Mouse (Mus musculus): Measurements from ENCODE around the gene 4930523C07Rik.

4930523C07Rik gene

DNA sequence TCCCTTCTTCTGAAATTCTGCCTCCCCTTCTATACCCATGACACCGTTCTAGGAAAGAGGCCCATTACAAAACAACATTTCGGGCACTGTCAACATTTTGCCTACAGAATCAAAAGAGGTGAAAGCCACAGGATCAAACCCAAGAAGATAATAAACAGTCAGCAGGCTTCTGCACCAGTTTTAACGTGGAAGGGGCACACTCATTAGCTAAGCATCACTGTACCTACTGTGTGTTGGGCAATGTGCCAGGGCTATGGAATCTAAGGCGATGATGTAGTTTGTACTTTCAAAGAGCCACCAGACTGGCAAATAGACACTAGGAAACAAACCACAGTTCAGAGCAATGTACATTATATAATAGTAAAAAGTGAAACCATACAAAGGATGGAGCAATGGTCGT lies 1.8 kb downstream of the 4930523C07Rik start:
- DNase-seq (ENCODE audit: low spot score in 2 of 2) = no peak

DNA sequence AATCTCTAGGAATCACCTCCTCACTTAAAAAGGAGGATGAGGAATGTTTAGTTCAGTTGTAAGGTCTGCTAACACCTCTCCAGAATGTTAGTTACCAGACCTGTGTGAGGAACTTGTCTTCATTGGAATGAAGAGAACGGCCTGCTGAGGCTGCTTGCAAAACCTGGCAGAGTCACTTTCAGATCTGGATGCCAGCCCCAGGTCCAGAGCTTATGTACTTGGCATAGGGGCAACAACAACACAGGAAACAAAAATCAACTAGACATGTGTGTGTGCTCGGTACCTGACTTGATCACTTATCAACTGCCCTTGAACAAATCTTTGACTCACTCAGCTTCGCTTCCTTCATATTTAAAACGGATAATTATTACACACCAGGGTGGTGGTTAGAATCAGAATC lies 2.6 kb downstream of the 4930523C07Rik start:
- no peak for DNase-seq (ENCODE audit: low spot score in 2 of 2)

DNA sequence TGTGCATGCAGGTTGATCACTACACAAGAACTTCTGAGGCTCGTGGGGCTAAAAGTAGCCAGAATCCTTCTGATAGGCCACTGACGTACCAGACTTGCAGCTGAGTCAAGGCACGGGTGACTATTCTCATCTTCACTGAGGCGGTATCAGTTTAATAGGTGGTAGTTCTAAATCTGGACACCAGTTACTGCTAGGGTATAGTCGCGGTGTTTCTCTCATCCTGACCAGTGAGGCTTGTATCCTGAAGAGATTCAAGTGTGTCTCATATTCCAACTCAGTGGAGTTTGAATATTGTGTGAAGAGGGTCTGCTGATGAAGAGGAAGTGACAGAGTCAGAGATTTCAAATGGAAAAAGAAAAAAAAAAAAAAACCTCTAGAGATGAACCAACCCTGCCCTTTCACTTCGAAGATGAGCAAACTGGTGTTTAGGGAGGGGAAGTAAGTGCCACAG lies 3.3 kb downstream of the 4930523C07Rik start:
- no peak for DNase-seq (ENCODE audit: low spot score in 2 of 2)

DNA sequence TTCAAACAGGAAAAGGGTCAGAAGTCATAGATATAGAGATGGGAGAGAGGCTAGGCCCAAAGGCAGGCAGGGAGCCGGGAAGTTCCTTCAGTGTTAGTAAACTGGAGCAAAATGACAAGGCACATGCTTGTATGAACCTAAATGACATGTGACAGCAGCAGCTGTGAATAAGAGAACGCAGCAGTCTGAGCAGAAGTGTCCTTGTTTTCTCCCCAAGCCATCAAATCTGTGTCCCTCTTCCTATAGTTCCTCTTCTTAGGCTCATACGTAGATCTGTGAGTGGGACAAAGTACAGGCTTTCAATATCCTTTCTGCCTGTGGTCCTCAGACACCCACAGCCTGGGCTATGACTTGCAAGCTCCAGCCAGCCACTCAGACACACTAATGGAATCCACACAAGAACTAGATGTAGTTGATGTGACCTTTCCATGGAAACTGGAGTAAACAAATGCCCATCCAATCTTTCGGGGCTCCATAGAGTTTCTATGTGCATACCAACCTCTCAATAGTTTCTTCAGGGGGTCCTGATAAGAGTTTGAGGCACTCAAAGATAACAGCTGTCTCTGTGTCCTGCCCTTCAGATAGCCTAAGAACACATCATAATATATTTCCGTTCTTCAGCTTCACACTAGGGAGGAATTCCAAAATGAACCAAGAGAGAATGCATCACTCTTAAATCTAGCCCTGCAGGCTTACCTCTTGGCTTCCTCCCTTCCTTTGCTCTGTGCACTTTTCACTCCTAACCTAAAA lies 5.1 kb downstream of the 4930523C07Rik start:
- no peak for DNase-seq (ENCODE audit: low spot score in 2 of 2)

DNA sequence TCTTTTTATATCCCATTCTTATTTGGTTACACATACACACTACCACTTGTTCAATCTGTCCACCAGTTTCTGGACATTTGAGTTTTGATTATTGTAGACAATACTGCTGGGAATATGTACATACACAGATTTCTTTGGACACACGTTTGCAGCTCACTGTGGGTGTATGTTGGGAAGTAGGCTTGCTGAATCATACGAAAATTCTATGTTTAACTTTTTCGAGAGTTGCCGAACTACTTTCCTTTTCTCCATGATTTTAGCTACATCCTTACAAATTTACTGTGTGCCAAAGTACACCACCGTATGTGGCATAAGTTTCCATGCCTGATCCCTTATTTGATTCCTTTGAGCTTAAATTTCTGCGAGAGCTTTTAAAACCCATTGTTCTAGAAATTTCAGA lies 6.7 kb downstream of the 4930523C07Rik start:
- no peak for DNase-seq (ENCODE audit: low spot score in 2 of 2)

DNA sequence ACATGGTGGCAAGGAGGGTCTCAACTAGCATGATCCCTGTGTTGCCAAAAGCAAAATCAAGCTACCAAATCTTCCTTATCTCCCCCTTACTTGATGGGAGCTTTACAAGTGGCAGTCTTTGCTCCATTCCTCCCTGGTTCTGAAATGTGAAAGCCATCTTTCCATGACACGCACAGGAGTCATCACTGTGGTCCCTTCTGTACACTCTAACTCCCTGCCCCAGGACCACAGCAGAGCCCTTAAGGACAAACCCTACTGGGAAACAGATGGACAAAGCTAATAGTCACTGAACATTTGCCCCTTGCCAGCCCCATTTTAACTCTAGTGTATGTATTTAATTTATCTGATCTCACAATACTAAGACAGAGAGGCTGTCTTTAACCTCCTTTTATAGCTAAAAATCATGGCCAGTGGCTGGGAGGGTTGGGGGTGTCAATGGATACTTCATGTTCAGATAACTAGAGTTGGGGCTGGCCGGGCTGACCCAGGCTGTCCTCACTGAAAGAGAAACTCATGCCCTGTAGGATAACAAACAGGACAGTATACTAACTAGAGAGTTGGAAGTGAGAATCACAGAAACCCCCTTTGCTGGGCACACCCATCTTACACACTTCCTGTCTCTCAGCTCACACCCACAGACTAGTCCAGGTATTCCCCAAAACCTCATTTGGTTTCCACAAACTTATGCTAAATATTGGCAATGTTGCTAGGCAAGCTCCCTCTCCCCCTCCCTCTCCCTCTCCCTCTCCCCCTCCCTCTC lies 8.6 kb downstream of the 4930523C07Rik start:
- DNase-seq (ENCODE audit: low spot score in 2 of 2) = no peak

DNA sequence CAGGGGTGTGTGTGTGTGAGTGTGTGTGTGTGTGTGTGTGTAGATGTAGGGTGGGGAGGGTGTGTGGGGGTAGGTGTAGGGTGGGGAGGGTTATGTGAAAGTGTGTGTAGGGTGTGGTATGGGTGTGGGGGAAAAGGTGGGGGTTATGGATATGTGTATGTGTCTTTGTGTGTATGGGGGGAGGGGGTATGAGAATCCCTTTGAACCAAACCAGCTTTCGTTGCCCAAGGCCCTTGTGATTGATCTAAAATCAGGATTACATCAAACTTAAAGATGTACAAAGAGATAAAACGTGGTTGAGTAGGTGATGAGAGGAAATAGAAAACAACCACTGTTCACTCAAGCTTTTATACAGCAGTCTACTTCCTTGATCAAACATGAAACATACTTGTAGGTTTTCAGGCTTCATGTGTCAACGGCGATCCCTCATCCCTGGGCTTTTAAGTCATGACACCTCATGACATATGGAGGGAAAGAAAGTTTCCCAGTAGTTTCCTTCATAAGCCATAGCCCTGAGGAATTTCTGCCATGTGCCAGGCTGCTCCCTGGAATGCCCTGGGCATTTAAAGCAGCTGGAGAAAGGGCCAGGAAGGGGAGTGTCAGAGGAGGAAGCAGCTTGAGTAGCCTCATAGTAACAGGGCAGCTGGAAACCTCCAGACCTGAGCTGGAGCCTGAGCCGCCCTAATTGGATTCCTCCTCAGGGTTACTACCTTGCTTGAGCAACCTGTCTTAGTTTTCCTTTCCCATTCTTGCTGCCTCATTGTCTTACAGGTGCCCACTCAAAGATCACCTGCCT lies 9.5 kb downstream of the 4930523C07Rik start:
- no peak for DNase-seq (ENCODE audit: low spot score in 2 of 2)

DNA sequence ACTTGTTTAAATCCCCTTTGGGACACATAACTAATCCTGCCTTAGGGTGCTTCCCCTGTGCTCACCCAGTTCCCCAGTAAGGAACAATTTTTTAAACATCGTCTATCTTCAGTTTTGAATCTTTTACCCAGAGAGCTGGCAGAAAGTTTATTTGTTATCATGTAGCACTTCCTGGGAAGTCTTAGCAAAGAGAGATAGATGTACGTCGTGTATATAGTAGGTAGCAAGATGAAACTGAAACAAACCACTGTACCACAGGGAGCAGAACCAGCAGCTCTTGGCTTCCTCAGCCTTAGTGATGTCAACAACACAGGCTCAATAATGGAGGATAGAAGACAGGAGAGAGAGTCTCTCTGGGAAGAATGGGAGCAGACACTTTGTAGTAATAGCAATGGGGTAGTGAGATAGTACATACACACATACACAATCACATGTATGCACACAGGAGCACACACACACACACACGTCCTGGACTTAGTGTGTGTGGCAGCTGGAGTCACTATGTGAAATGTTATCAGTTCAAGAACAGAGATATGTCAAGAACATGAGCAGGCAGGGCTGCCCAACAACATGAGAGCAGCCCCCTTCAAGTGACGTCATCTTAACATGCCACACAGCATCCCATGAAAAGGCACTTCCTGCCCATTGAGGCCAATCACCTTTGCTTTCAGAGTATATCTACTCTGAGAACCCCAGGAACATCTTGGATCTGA lies 10.3 kb downstream of the 4930523C07Rik start:
- no peak for DNase-seq (ENCODE audit: low spot score in 2 of 2)

DNA sequence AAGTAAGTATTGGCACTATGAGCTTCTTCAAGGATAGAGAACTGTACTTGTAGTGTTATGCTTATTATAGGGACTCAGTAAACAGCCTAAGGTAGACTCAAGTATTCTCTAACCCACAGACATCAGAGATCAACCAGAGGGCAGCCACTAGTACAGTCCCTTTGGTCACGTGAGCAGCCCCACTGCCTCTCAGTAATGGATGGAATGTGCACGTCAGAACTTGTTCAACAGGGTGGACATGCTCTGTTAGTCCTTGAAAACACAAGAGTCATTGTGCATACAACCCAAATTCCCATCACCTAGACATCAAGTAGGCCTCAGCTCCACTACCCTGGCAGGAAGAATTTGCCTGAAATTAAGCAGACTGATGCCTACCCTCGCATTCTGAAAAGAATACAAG lies 13.5 kb downstream of the 4930523C07Rik start:
- no peak for DNase-seq (ENCODE audit: low spot score in 2 of 2)

DNA sequence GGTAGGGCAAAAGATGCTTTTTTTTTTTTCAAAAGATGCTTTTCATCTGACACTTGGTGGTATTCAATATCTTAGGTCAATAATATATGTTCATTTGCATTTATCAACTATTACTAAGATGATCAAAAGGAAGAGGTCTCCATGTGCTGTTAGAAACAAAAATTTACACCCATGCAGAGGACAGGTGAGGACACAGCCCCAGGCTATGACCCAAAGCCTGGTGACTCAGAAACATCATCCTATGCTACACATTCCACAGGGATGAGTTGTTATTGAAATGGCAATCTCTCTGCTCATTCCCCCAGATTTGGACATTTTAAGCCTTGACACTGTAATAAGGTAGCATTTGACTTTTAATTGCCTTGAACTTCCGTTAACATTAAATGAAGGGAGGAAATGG lies 15.7 kb downstream of the 4930523C07Rik start:
- no peak for DNase-seq (ENCODE audit: low spot score in 2 of 2)

DNA sequence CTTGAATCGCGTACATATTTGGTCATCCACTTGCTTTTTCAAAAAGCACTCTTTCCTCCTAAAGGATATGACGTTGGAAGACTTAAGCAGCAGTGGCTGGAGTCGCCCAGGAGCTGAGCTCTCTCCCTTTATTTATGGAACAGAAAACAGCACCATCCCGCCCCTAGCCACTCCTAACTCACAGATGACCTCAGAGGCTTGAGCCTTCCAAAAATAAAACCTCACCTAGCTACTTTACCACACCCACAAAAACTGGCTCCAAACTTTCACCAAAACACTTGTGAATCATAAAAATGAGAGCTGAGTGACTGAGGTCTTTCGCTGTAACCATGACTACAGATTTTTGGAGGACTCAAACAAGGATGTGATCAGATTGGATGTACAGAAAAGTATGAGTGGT lies 16.4 kb downstream of the 4930523C07Rik start:
- no peak for DNase-seq (ENCODE audit: low spot score in 2 of 2)

DNA sequence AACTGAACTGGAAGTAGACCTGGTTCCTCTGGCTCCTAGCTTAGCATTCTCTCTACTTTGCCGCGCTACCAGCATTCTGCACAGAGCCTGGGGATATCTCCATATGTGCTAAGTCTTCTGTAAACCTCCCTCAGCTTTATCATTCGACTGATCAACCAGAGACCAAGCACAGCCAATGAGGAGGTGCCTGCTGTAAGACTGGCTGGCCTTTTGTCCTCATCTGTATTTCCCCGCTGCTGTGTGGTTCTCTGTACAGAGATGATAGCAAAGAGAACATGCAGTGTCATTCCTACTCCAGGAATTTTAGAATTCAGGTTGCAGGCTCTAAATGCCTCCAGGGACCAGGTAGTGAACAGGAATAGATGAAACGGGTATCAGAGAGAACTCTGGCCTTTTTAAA lies 17.1 kb downstream of the 4930523C07Rik start:
- DNase-seq (ENCODE audit: low spot score in 2 of 2) = no peak

DNA sequence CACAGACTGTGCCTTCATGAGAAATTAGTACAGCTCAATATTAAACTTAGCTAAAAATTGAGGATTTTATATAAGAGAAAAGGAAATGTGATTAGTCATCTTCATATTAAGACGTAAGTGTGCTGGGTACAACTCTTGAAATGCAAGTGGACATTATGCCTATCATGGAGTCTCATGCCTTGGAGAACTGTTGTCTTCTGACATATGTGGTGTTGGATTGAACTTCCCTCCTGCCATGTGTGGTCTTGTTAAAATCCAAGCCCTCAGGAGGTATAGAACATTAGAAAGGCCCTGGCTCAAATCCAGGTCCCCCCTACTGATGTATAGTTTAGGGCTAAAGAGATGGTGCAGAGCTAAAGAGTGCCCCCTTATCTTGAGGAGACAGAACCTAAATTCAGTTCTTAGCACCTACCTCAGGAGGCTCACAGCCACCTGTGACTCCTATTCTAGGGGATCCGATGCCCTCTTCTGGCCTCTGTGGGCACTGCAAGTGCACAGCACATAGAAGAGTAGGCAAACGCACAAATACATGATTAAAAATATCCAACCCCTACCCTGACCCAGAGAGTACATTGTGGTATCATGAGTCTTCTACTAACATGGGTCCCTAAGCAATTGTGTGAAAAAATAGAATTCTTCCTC lies 17.7 kb downstream of the 4930523C07Rik start:
- DNase-seq (ENCODE audit: low spot score in 2 of 2) = no peak

DNA sequence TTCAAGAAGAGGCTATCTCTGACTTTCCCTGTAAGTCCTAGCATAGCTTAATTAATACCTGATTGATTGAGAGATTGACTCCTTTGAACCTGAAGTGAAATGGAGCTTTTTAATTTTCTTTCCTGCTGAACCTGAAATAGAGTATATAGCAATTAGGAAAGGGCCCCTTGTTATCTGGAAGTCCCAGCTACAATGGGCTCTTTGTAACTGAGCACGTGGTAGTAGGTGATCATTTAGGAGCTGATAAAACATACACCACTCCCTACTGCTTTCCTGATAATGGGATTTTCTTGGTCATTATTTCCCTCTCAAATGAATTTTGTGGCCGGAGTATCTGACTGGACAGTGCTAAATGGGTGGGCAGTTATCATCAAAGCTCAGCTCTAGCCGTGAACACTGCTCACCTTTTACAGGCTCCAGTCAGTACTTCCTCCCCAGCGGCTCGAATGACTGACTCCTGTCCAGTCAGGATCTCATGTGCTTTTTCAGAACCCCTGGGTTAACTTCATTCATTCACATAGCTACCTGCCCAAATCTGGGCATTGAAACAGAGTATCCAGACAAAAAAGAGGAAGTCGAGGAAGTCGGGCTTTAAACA lies 20.5 kb downstream of the 4930523C07Rik start:
- DNase-seq (ENCODE audit: low spot score in 2 of 2) = no peak

DNA sequence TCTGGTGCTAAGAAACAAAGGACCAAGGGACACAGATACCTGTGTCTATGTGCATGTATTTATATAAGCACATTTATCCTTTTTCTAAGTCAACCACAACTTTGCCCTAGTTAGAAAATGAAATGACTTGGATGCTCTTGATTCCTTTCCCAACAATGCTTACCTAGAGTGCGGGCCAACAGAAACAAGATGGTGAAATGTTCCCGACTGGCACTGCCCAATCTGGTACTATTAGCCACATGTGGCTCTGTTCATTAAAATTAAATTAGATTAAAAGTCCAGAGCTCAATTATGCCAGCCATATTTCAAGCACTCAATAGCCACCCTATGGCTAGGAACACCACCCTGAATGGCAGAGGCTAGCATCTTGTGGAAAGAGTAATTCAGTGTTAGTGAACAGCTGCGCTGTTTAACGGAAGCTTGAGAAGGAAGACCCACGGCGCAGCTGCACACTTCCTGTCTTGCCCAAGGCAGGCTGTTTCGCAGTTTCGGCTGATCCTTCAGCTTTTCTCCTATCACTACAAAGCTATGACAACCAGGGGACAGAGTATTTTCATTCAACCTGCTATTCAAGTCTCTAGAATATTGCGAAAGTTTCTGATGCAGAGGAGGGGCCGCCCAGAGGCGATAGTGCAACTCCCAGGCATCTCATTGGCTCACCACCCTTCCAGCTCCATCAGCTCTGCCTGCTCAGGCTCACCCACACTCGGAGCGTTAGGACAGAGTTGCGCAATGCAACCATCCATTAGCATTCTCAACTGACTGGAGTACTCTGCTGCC lies 34.9 kb downstream of the 4930523C07Rik start:
- no peak for DNase-seq (ENCODE audit: low spot score in 2 of 2)

DNA sequence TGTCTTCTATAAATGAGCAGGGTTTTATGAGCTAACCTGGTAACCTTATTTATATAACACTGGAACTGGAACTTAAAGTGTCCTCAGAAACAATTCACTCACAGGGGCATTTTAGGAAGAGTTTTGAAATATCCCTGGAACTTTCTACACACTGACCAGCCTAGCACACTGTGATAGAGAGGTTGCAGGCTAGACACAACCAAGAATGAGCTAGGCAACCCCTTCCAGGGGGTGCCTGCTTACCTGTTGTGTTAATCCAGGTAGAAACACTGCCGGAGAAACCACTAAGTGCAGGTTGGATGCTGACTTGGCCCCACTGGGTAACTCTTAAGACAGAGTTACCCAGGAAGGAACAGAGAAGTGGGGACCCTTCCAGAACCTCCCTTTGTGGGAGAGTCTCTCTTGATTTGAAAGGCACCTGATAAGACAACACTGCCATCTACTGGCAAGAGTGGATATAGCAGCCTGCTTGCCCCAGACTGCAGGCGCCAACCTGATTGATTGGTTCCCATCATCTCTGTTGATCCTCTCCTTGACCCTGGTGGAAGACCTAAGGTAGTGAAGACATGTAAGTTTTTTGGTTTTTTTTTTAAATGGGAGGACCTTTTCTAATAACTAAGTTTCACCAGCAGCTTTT lies 36.7 kb downstream of the 4930523C07Rik start:
- DNase-seq (ENCODE audit: low spot score in 2 of 2) = peak; percentile 42 to 86

DNA sequence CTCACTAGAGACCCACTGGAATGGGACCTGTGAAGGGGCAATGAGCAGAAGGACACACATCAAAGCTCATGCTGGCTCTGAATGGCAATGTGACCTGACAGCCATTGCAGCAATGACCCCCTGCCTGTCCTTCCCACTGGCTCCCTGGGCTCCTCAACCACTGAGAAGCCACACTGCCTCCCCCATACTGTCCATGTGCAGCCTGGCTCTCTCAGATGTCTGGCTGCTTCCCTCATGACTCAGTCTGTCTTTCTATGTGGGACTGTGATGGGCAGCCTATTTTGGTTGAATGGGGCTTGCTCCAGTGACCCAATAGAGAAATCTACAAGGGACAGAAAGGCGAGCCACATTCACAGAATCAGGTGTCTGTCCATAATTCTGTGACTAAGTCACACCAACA lies 38.5 kb downstream of the 4930523C07Rik start:
- no peak for DNase-seq (ENCODE audit: low spot score in 2 of 2)

DNA sequence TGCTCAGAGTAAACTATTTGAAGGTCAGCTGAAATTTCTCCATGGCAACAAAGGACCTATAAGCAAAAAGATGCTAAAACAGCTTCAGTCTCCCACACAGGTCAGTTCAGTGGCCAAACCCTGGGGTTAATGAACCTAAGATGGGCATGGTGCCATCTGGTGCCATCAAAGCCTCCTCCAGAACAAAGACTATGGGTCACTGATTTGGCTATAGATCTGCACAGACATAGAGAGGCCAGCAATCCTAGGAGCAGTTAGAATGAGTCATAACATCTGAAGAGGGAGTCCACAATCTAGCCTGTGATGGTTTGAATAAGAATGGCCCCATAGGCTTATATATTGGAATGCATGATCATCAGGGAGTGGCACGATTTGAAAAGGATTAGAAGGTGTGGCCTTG lies 40.1 kb downstream of the 4930523C07Rik start:
- DNase-seq (ENCODE audit: low spot score in 2 of 2) = no peak

DNA sequence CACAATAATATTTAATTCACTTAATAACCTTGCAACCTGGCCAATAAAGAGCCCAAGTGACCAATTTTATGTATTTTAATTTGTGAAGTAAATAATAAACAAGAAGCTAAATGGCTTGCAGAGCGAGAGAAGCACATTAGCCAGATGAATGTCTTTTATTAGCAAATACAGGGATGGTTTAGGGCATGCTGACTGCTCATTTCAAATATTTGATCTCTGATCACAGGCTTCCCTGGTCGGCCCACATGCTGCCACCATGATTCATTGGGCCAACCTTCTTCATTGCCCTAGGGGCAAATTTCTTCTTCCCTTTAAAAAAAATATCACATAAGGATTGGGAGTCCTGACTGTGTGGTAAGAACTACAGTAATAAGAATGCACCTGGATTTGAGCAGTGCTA lies 42.5 kb downstream of the 4930523C07Rik start:
- DNase-seq (ENCODE audit: low spot score in 2 of 2) = no peak

All from urinary bladder, postnatal 4 days (tissue).